Mouse (Mus musculus) CH12.LX (cell line): ENCODE data around the gene Rpl36al. TPM values are rescaled to one million over a fixed set of nuclear protein-coding genes. Genes with fewer than 3 reads are reported as not detected.
A peak's percentile ranks its signal among the peaks of the same experiment; 100 is the strongest.

Experiments used
- DNase-seq: peaks from one replicate; pipeline ENCODE4 v3.0.0-alpha.2; 2013; ENCODE audit errors: extremely low read depth
- H3K27ac ChIP-seq: 2 replicates; pipeline ENCODE4 v1.5.1; 2012; ENCODE audit warnings: low read depth, mild to moderate bottlenecking, control low read depth, moderate library complexity; ENCODE audit not compliant: insufficient read depth
- H3K27me3 ChIP-seq: replicated peaks from 2 replicates; pipeline ENCODE3; 2012; ENCODE audit warnings: inconsistent platforms
- H3K36me3 ChIP-seq, 2 experiments: replicated peaks in 1 of 2; 2 replicates each; pipeline versions ENCODE3 to v1.6.1; 2012; ENCODE audit warnings: inconsistent platforms in 1 of 2, low read length in 1 of 2, mild to moderate bottlenecking in 1 of 2, mixed read lengths in 1 of 2, moderate library complexity in 1 of 2; ENCODE audit not compliant: control insufficient read depth in 1 of 2, insufficient read depth in 1 of 2
- H3K4me1 ChIP-seq, 2 experiments: 2 replicates each; pipeline ENCODE4 v1.6.1; 2012; ENCODE audit warnings: inconsistent platforms in 1 of 2, moderate library complexity in 1 of 2; ENCODE audit not compliant: insufficient read depth in 2 of 2, control insufficient read depth in 1 of 2
- H3K4me2 ChIP-seq: 2 replicates; pipeline ENCODE4 v1.6.1; 2012; ENCODE audit warnings: low read depth, mild to moderate bottlenecking, control low read depth; ENCODE audit not compliant: poor library complexity, insufficient read depth, severe bottlenecking
- H3K4me3 ChIP-seq, 3 experiments: fragments of 150-350 bp in 1 of 3; sonication (generic) in 1 of 3; replicated peaks in 1 of 3; 2 replicates each; pipeline versions ENCODE3 to v1.5.1; 2011 to 2012; ENCODE audit warnings: low read depth in 2 of 3, low read length in 2 of 3, mild to moderate bottlenecking in 2 of 3, moderate library complexity in 2 of 3, control low read depth in 1 of 3, improper control_type of control experiment in 1 of 3, inconsistent platforms in 1 of 3, mixed read lengths in 1 of 3; ENCODE audit not compliant: poor library complexity in 1 of 3
- H3K79me2 ChIP-seq: replicated peaks from 2 replicates; pipeline ENCODE4 v1.6.1; 2012; ENCODE audit warnings: mild to moderate bottlenecking, moderate library complexity; ENCODE audit not compliant: control insufficient read depth, poor library complexity, insufficient read depth, severe bottlenecking; ENCODE audit errors: extremely low read depth
- H3K9ac ChIP-seq: 2 replicates; pipeline ENCODE4 v1.6.1; 2012; ENCODE audit warnings: low read depth, mild to moderate bottlenecking, control low read depth, moderate library complexity; ENCODE audit not compliant: insufficient read depth
- H3K9me3 ChIP-seq: replicated peaks from 2 replicates; pipeline ENCODE3; 2012; ENCODE audit warnings: low read length, inconsistent platforms, mixed read lengths
- CHD1 ChIP-seq: IDR thresholded peaks from 2 replicates; pipeline ENCODE4 v1.6.1; 2012; ENCODE audit warnings: low read depth, low read length, improper control_type of control experiment, inconsistent platforms
- E2F4 ChIP-seq: IDR thresholded peaks from 2 replicates; pipeline ENCODE4 v1.6.1; 2011; ENCODE audit warnings: low read depth, low read length, improper control_type of control experiment; ENCODE audit not compliant: insufficient replicate concordance
- EP300 ChIP-seq: IDR thresholded peaks from 2 replicates; pipeline ENCODE4 v1.6.1; 2011; ENCODE audit warnings: low read length, improper control_type of control experiment
- ETS1 ChIP-seq: conservative IDR thresholded peaks from 2 replicates; pipeline ENCODE4 v1.6.1; 2012; ENCODE audit warnings: low read depth, mild to moderate bottlenecking, inconsistent platforms, low read length, improper control_type of control experiment, moderate library complexity
- HCFC1 ChIP-seq: IDR thresholded peaks from 2 replicates; pipeline ENCODE4 v1.6.1; 2012; ENCODE audit warnings: low read depth, mild to moderate bottlenecking, inconsistent platforms, low read length, improper control_type of control experiment
- IRF4 ChIP-seq: IDR thresholded peaks from 2 replicates; pipeline ENCODE4 v1.6.1; 2014; ENCODE audit warnings: low read depth, mild to moderate bottlenecking, inconsistent platforms, low read length, improper control_type of control experiment
- MAFK ChIP-seq: IDR thresholded peaks from 2 replicates; pipeline ENCODE4 v1.6.1; 2011; ENCODE audit warnings: low read length, improper control_type of control experiment; ENCODE audit not compliant: insufficient replicate concordance
- MAZ ChIP-seq: IDR thresholded peaks from 2 replicates; pipeline ENCODE4 v1.6.1; 2012; ENCODE audit warnings: low read depth, mild to moderate bottlenecking, inconsistent platforms, low read length, improper control_type of control experiment, moderate library complexity
- MEF2A ChIP-seq: IDR thresholded peaks from 2 replicates; pipeline ENCODE4 v1.6.1; 2014; ENCODE audit warnings: low read depth, mild to moderate bottlenecking, inconsistent platforms, low read length, improper control_type of control experiment, borderline replicate concordance
- NRF1 ChIP-seq: IDR thresholded peaks from 2 replicates; pipeline ENCODE4 v1.6.1; 2014; ENCODE audit warnings: low read depth, mild to moderate bottlenecking, inconsistent platforms, low read length, improper control_type of control experiment, moderate library complexity
- POLR2A ChIP-seq: IDR thresholded peaks from 2 replicates; pipeline ENCODE4 v1.6.1; 2011; ENCODE audit warnings: low read depth, mild to moderate bottlenecking, improper control_type of control experiment, low read length
- SMC3 ChIP-seq: IDR thresholded peaks from 2 replicates; pipeline ENCODE4 v1.6.1; 2011; ENCODE audit warnings: low read depth, low read length, improper control_type of control experiment
- TBP ChIP-seq: conservative IDR thresholded peaks from 2 replicates; pipeline ENCODE4 v1.6.1; 2011; ENCODE audit warnings: low read depth, low read length, improper control_type of control experiment
- USF2 ChIP-seq: conservative IDR thresholded peaks from 2 replicates; pipeline ENCODE4 v1.6.1; 2011; ENCODE audit warnings: low read depth, low read length, improper control_type of control experiment
- ZMIZ1 ChIP-seq: IDR thresholded peaks from 2 replicates; pipeline ENCODE4 v1.6.1; 2012; ENCODE audit warnings: low read depth, mild to moderate bottlenecking, inconsistent platforms, low read length, improper control_type of control experiment
- ZNF384 ChIP-seq: IDR thresholded peaks from 2 replicates; pipeline ENCODE4 v1.6.1; 2012; ENCODE audit warnings: low read depth, low read length, improper control_type of control experiment, inconsistent platforms
- dilution Hi-C: fragments of 300-500 bp; cut with MboI; formaldehyde crosslinking; loops from 2 replicates; pipeline ENCODE4 v1.14.3; 2020; ENCODE audit warnings: low sequenced_read_pairs; ENCODE audit not compliant: extremely low pct_unique_long_range_greater_than_20kb, extremely low pct_ligation_motif_present
- in situ Hi-C: fragments of 300-500 bp; cut with MboI; formaldehyde crosslinking; loops from 3 replicates; pipeline ENCODE4 v1.14.3; 2019; ENCODE audit warnings: low sequenced_read_pairs, low pct_ligation_motif_present, low pct_unique_long_range_greater_than_20kb, mixed read lengths
- polyA plus RNA-seq: library from polyadenylated mRNA; unstranded; fragments of >175 nt; gene quantifications from 2 replicates; pipeline ENCODE4 v1.2.1, GENCODE M21; 2012; ENCODE audit warnings: low read depth; ENCODE audit not compliant: insufficient read length
- total RNA-seq, 2 experiments: library from RNA; depleted of rRNA; stranded (reverse); fragments of 300-350 nt in 1 of 2; fragments of >200 nt in 1 of 2; gene quantifications; 2 replicates each; pipeline ENCODE4 v1.2.3; 2012 to 2014

Rpl36al gene
- total and polyA plus RNA-seq, 3 experiments: 828 to 1,571 (median 1,263) TPM

- no peaks in the 10 kb centered on the region for H3K27me3 ChIP-seq
- no peak overlapping the region for H3K4me2 ChIP-seq
- H3K36me3 ChIP-seq: peaks cover 13 to 42% of the 10 kb centered on the region in 2 experiments
- peaks cover 37% of the 10 kb centered on the region for H3K79me2 ChIP-seq
- H3K4me3 ChIP-seq: no peak overlapping the region
- no peak for DNase-seq
- H3K4me1 ChIP-seq: peaks cover 4% of the 10 kb centered on the region in 2 experiments; a peak in 3 of 4 replicates
- dilution Hi-C loops (no loop called here), in situ Hi-C loops (no loop called here)
- peaks cover 3% of the 10 kb centered on the region for H3K9me3 ChIP-seq
- H3K27ac ChIP-seq: no peak overlapping the region
- no peak overlapping the region for H3K9ac ChIP-seq
- TF ChIP-seq POLR2A (0 out of 2 replicates have a peak, but pooled peaks have one; percentile 7), ZMIZ1 (0 out of 2 replicates have a peak, but pooled peaks have one; percentile 26), MAZ (no peak)
These were observed 2.1 kb downstream of the Rpl36al start for GRCm38 (mm10) chr12:69181800-69182199.

GRCm38 (mm10) chr12:69179371-69179770 is 4.5 kb downstream of the Rpl36al start:
- H3K4me1 ChIP-seq: peaks cover 4% of the 10 kb centered on the region in 2 experiments; a peak in 3 of 4 replicates
- peaks cover 3% of the 10 kb centered on the region for H3K9me3 ChIP-seq
- H3K4me2 ChIP-seq: no peak overlapping the region
- no peaks in the 10 kb centered on the region for H3K27me3 ChIP-seq
- no peak overlapping the region for H3K27ac ChIP-seq
- H3K4me3 ChIP-seq: no peak overlapping the region
- TF ChIP-seq USF2: no peak
- TF ChIP-seq EP300: no peak
- TF ChIP-seq HCFC1: no peak
- TF ChIP-seq E2F4: no peak
- TF ChIP-seq MEF2A: no peak
- TF ChIP-seq ZNF384: no peak
- TF ChIP-seq NRF1: no peak
- TF ChIP-seq IRF4: no peak
- no peak for TF ChIP-seq ZMIZ1
- TF ChIP-seq SMC3: no peak
- TF ChIP-seq CHD1: no peak
- no peak for TF ChIP-seq ETS1
- TF ChIP-seq MAFK: no peak
- peaks cover 20% of the 10 kb centered on the region for H3K79me2 ChIP-seq
- H3K36me3 ChIP-seq: peaks cover 23 to 58% of the 10 kb centered on the region in 2 experiments
- no peak overlapping the region for H3K9ac ChIP-seq
- dilution Hi-C loops: no loop called here
- in situ Hi-C loops: no loop called here
- no peak for DNase-seq

- no peak for DNase-seq
- Histone ChIP-seq H3K27me3 (no peaks in the 10 kb centered on the region), H3K4me3 (no peak overlapping the region), H3K4me2 (no peak overlapping the region), H3K4me1 (peaks cover 4% of the 10 kb centered on the region in 2 experiments; a peak in 3 of 4 replicates), H3K79me2 (peaks cover 8% of the 10 kb centered on the region; the same call in 1 of the 2 replicates)
- dilution Hi-C loops (no loop called here), in situ Hi-C loops (no loop called here)
- no peak for TF ChIP-seq TBP
- TF ChIP-seq, all 38 proteins: peak for 0
- peaks cover 26 to 69% of the 10 kb centered on the region in 2 experiments for H3K36me3 ChIP-seq
- peaks cover 3% of the 10 kb centered on the region for H3K9me3 ChIP-seq
- no peak overlapping the region for H3K27ac ChIP-seq
- H3K9ac ChIP-seq: no peak overlapping the region
These were observed 6.4 kb downstream of the Rpl36al start for GRCm38 (mm10) chr12:69177526-69177925.
